Mouse (Mus musculus) testis, adult 2 months (tissue): Measurements from ENCODE around the gene Gmip. TPM values are rescaled to one million over a fixed set of nuclear protein-coding genes. Genes with fewer than 3 reads are reported as not detected.

Experiments used
- H3K27ac ChIP-seq: fragments of 200-500 bp; 2 replicates; pipeline ENCODE4 v1.5.1; 2012; ENCODE audit warnings: low read depth, low read length; ENCODE audit not compliant: control insufficient read depth, insufficient read depth
- H3K27me3 ChIP-seq: fragments of 200-500 bp; 2 replicates; pipeline ENCODE4 v1.6.1; 2012; ENCODE audit warnings: mild to moderate bottlenecking, low read length, moderate library complexity; ENCODE audit not compliant: control insufficient read depth, insufficient read depth
- H3K36me3 ChIP-seq: fragments of 200-500 bp; 2 replicates; pipeline ENCODE4 v1.6.1; 2012; ENCODE audit warnings: mild to moderate bottlenecking, low read length; ENCODE audit not compliant: control insufficient read depth, insufficient read depth
- H3K4me1 ChIP-seq: fragments of 200-500 bp; 2 replicates; pipeline ENCODE4 v1.6.1; 2012; ENCODE audit warnings: low read length; ENCODE audit not compliant: control insufficient read depth, insufficient read depth
- H3K4me3 ChIP-seq: fragments of 200-500 bp; 2 replicates; pipeline ENCODE4 v1.5.1; 2012; ENCODE audit warnings: low read depth, mild to moderate bottlenecking, low read length, moderate library complexity, mixed read lengths; ENCODE audit not compliant: control insufficient read depth
- CTCF ChIP-seq: fragments of 200-500 bp; IDR thresholded peaks from 2 replicates; pipeline ENCODE4 v1.5.1; 2012; ENCODE audit warnings: low read depth, mild to moderate bottlenecking, inconsistent platforms, low read length, moderate library complexity; ENCODE audit not compliant: control insufficient read depth, insufficient read depth, insufficient replicate concordance
- POLR2A ChIP-seq: fragments of 200-500 bp; IDR thresholded peaks from 2 replicates; pipeline ENCODE4 v1.6.1; 2012; ENCODE audit warnings: low read depth, mild to moderate bottlenecking, inconsistent platforms, low read length, moderate library complexity; ENCODE audit not compliant: control insufficient read depth
- polyA plus RNA-seq: library from polyadenylated mRNA; depleted of rRNA; stranded (reverse); fragments of >200 nt; gene quantifications from 2 replicates; pipeline ENCODE4 v1.2.3, GENCODE M21; 2012

The Gmip gene
- polyA plus RNA-seq, 1 experiment = 4.4 TPM

- Histone ChIP-seq H3K4me3 (no peak overlapping the region), H3K4me1 (peaks cover 9% of the 10 kb centered on the region), H3K27me3 (no peaks in the 10 kb centered on the region), H3K36me3 (no peaks in the 10 kb centered on the region; the same call in 1 of the 2 replicates), H3K27ac (no peak overlapping the region)
- TF ChIP-seq POLR2A (no peak), CTCF (no peak)
Observed at GRCm38 (mm10) chr8:69804537-69804936, 3.9 kb upstream of the Gmip start.

- H3K4me3 ChIP-seq = no peak overlapping the region
- no peaks in the 10 kb centered on the region; the same call in 1 of the 2 replicates for H3K36me3 ChIP-seq
- no peak for TF ChIP-seq POLR2A
- TF ChIP-seq CTCF = no peak
- H3K4me1 ChIP-seq = peaks cover 9% of the 10 kb centered on the region
- H3K27ac ChIP-seq = no peak overlapping the region
- no peaks in the 10 kb centered on the region for H3K27me3 ChIP-seq
Observed at GRCm38 (mm10) chr8:69805086-69805485, 3.4 kb upstream of the Gmip start.

GRCm38 (mm10) chr8:69805491-69805890 is 3.0 kb upstream of the Gmip start:
- peaks cover 9% of the 10 kb centered on the region for H3K4me1 ChIP-seq
- TF ChIP-seq POLR2A (no peak), CTCF (no peak)
- H3K27me3 ChIP-seq = no peaks in the 10 kb centered on the region
- no peak overlapping the region for H3K4me3 ChIP-seq
- H3K36me3 ChIP-seq = no peaks in the 10 kb centered on the region; the same call in 1 of the 2 replicates
- no peak overlapping the region for H3K27ac ChIP-seq

GRCm38 (mm10) chr8:69807236-69807635 is 1.2 kb upstream of the Gmip start:
- Histone ChIP-seq H3K4me3 (no peak overlapping the region), H3K36me3 (no peaks in the 10 kb centered on the region; the same call in 1 of the 2 replicates), H3K27me3 (no peaks in the 10 kb centered on the region), H3K27ac (no peak overlapping the region), H3K4me1 (peaks cover 9% of the 10 kb centered on the region)
- TF ChIP-seq POLR2A (no peak), CTCF (no peak)

- no peaks in the 10 kb centered on the region; the same call in 1 of the 2 replicates for H3K36me3 ChIP-seq
Observed at GRCm38 (mm10) chr8:69808864-69809403, 455 bp downstream of the Gmip start.

GRCm38 (mm10) chr8:69809820-69810219 is 1.3 kb downstream of the Gmip start:
- no peaks in the 10 kb centered on the region; the same call in 1 of the 2 replicates for H3K36me3 ChIP-seq
- no peak overlapping the region for H3K27ac ChIP-seq
- TF ChIP-seq CTCF (no peak), POLR2A (no peak)

More at GRCm38 (mm10) chr8:69808864-69809403, 455 bp downstream of the Gmip start:
- Histone ChIP-seq H3K27me3 (no peaks in the 10 kb centered on the region), H3K4me3 (peak overlapping the region; percentile 71), H3K27ac (no peak overlapping the region), H3K4me1 (peaks cover 9% of the 10 kb centered on the region)
- no peak for TF ChIP-seq POLR2A
- TF ChIP-seq CTCF = no peak

GRCm38 (mm10) chr8:69814881-69815280 is 6.4 kb downstream of the Gmip start:
- no peaks in the 10 kb centered on the region for H3K27me3 ChIP-seq
- H3K4me3 ChIP-seq = no peak overlapping the region
- no peak overlapping the region for H3K27ac ChIP-seq
- H3K4me1 ChIP-seq = no peaks in the 10 kb centered on the region
- TF ChIP-seq POLR2A (no peak), CTCF (no peak; the same call in 1 of the 2 replicates)
- no peaks in the 10 kb centered on the region for H3K36me3 ChIP-seq

More at GRCm38 (mm10) chr8:69809820-69810219, 1.3 kb downstream of the Gmip start:
- Histone ChIP-seq H3K4me1 (peaks cover 9% of the 10 kb centered on the region), H3K4me3 (no peak overlapping the region), H3K27me3 (no peaks in the 10 kb centered on the region)

GRCm38 (mm10) chr8:69815396-69815795 is 6.9 kb downstream of the Gmip start:
- no peaks in the 10 kb centered on the region for H3K4me1 ChIP-seq
- TF ChIP-seq POLR2A (no peak), CTCF (no peak)
- H3K27me3 ChIP-seq = no peaks in the 10 kb centered on the region
- H3K36me3 ChIP-seq = no peaks in the 10 kb centered on the region
- no peak overlapping the region for H3K4me3 ChIP-seq
- H3K27ac ChIP-seq = no peak overlapping the region
